Mouse (Mus musculus) cortical plate, adult 2 months (tissue): ENCODE results near the gene Rasgrp2. TPM values are rescaled to one million over a fixed set of nuclear protein-coding genes. Genes with fewer than 3 reads are reported as not detected.
A peak's percentile ranks its signal among the peaks of the same experiment; 100 is the strongest.

ENCODE experiments used
- H3K27ac ChIP-seq: fragments of 200-500 bp; 2 replicates; pipeline ENCODE4 v1.5.1; 2012; ENCODE audit warnings: low read length, control low read depth, inconsistent platforms; ENCODE audit not compliant: insufficient read depth
- H3K4me1 ChIP-seq: fragments of 200-500 bp; 2 replicates; pipeline ENCODE4 v1.6.1; 2011; ENCODE audit warnings: low read length; ENCODE audit not compliant: control insufficient read depth, insufficient read depth
- H3K4me3 ChIP-seq: fragments of 200-500 bp; 2 replicates; pipeline ENCODE4 v1.5.1; 2011; ENCODE audit warnings: mild to moderate bottlenecking, low read length, control low read depth; ENCODE audit not compliant: insufficient read depth
- CTCF ChIP-seq: fragments of 200-500 bp; IDR thresholded peaks from 2 replicates; pipeline ENCODE4 v1.5.1; 2011; ENCODE audit warnings: mild to moderate bottlenecking, control low read depth, low read length; ENCODE audit not compliant: insufficient read depth; ENCODE audit errors: extremely low read depth
- POLR2A ChIP-seq: fragments of 200-500 bp; IDR thresholded peaks from 2 replicates; pipeline ENCODE4 v1.6.1; 2011; ENCODE audit warnings: mild to moderate bottlenecking, low read length, control low read depth; ENCODE audit not compliant: insufficient read depth; ENCODE audit errors: extremely low read depth
- polyA plus RNA-seq: library from polyadenylated mRNA; depleted of rRNA; stranded (reverse); fragments of >200 nt; gene quantifications from 2 replicates; pipeline ENCODE4 v1.2.3, GENCODE M21; 2012

Gene Rasgrp2
- polyA plus RNA-seq, 1 experiment: 78.6 TPM

DNA sequence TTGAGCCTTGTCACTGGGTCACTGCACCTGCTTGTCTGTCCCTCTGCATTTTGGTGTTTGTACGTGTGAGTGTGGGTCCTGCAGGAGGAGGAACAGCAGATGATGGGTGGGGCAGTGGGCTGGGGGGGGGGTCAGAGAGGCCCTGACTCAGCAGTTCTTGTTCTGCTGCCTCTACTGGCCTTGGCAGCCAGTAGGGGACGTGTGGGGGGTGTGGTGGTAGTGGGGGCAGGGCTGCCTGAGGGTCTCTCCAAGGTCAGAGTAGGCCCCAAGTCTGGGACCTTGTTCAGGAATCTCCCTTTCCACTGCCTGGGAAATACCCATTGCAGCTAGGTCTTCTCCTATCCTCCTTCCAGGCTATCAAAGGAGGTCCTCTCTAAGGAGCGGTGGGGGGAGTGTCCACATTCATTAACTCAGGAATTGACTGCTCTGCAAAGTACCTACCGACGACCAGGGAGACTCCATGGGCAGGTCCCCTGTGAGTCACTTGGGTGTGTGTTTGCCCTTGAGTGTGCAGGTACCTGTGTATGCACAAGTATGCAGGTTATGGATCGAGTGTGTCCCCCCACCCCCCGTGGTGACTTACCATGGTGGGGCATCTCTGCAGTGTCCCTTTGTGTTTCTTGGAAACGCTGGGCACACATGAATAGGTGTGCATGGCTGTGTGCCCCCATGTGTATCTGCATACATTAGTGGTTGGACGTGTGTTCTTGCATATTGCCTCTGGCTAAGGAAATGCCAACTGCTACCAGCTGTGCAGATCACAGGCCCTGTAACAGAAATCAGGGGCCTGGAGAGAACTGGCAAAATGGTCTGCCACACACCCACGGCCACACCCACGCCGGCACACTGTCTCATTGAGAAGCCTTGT lies 18.0 kb downstream of the Rasgrp2 start:
- TF ChIP-seq POLR2A: no peak
- TF ChIP-seq CTCF: no peak
- Histone ChIP-seq H3K4me3 (no peak overlapping the region), H3K27ac (no peak overlapping the region), H3K4me1 (peaks cover 13% of the 10 kb centered on the region)

DNA sequence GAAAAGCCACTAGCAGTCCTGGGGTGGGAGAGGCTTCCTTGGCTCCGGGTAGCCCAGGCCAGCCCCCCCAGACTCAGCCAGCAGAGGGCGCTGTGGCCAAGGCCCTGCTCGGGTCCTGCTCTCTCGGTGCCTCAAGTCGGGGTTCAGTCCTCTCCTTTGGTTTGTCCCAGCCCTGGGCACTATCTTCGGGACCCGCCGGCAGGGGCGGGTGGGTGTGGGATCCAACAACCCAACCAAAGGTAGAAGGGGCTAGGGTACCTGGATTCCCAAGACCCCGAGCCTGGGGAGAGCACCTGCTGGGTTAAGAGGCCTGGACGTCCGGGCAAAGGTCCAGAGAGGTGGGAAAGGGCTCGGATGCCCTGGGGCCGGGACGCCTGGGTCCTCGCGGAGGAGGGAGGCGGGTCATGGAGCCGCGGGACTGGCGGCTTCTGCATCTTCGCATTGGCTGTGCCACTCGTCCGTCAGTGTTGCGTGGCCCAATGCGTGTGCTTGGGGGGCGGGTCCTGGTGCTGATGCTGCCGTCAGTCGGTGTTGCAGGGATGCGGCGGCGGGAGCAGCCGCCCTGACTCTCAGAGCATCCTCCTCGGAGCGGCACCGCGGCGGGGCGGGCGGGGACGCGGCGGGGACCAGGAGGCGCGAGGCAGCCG lies 19.2 kb downstream of the Rasgrp2 start, which contains the start of gene Nrxn2:
Nrxn2 (plus strand) TSS at position 499 of the 647 bp plus-strand sequence.
- peaks cover 19% of the 10 kb centered on the region for H3K4me1 ChIP-seq
- peak within 1 kb of the TSS; percentile 49; the same call in 1 of the 2 replicates for H3K27ac ChIP-seq
- TF ChIP-seq POLR2A (peak; percentile 93), CTCF (peak; percentile 55)
- peak within 1 kb of the TSS; percentile 87 for H3K4me3 ChIP-seq

DNA sequence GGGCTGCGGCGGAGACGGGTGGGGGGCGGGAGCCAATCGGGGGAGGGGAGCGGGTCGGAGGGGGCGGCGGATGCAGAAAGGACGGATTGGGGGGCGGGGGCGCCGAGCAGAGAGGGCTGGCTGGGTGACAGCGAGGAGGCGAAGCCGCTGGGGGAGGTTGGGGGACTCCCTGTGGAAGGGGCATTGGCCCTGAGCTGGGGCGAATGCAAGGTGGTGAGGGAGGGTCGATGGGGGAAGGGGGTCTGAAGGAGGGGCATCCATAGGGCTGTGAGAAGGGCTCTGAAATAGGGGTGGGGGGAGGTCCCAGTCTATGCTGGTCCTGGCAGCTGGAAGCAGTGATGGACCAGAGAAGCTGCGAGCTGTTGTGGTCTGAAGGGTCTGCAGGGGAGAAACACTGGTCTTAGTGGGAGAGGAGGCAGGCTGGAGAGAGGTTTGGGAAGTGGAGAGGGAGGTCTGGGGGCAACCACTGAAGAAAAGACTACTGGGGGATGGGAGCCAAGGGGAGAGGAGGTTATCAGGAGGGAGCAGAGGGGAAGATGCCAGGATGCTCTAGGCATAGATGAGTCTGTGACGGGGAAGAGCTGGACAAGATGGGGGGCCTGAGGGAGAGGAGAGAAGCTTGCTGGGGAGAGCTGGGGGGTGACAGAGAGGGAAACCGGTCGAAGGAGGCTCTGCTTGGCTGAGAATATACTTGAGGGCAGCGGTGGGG lies 20.0 kb downstream of the Rasgrp2 start:
- H3K27ac ChIP-seq: no peak overlapping the region
- TF ChIP-seq CTCF (no peak), POLR2A (no peak)
- H3K4me3 ChIP-seq: peak overlapping the region; percentile 87
- H3K4me1 ChIP-seq: peaks cover 23% of the 10 kb centered on the region

DNA sequence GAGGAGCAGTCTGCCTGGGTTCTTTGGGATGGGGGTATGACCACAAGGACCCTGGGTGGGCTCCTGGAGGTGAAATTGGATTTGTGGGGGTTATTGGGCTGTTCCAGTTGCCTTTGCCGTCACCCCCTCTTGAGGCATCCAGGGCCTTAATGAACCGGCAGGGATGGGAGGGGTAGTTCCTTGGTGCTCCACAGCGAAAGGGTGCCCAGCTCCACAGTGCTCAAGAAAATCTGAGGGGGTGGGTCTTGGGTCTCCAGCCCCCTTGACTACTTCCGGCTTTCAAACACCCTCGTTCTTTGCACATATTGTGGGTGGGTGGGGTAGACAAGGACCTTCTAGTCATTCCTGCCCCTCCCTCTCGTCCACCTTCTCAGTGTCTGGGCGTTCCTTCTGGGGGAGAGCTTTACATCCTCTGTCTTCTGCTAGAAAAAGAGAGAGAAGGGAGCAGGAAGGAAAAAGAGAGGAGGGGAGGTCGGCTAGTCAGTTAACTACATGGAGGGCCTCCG lies 20.7 kb downstream of the Rasgrp2 start:
- no peak for TF ChIP-seq POLR2A
- TF ChIP-seq CTCF: no peak
- Histone ChIP-seq H3K4me1 (peaks cover 26% of the 10 kb centered on the region), H3K4me3 (peak overlapping the region; percentile 87), H3K27ac (no peak overlapping the region)

DNA sequence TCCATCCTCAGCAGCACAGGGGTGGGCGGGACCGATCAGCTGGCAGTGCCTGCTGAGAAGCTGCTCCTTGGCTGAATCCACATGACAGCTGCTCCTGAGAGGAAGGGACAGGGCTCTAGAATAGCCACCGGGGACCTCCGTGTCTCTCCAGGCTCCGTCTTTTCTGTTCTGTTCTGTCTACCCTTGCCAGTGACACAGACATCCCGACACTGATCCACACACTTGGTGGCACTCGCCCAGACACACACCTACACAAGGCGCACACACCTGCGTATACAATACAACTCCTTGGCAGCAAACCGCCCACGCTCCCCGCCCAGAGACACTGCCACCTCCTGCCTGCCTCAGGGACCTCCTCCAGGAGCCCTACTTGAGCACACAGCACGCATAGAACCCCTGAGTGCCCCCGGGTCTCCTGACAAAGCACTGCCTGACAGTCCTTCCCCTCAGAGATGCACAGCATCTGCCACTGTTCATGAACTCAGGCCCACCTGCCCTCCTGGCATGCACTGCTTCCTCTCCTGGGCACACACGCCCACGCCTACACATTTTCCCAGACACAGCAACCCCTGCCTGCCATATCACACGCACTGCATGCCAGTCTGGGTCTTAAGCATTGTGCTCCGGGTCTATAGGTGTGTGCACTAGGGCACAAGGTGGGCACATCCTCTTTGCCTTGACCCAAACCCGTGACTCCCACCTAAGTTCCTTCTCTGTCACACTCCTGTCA lies 21.5 kb downstream of the Rasgrp2 start:
- Histone ChIP-seq H3K4me3 (peak overlapping the region; percentile 87), H3K27ac (no peak overlapping the region), H3K4me1 (peaks cover 26% of the 10 kb centered on the region)
- TF ChIP-seq CTCF (no peak), POLR2A (no peak)

GRCm38 (mm10) chr19:6421211-6421590 lies 22.1 kb downstream of the Rasgrp2 start:
- no peak overlapping the region for H3K27ac ChIP-seq
- no peak for TF ChIP-seq CTCF
- peaks cover 24% of the 10 kb centered on the region for H3K4me1 ChIP-seq
- H3K4me3 ChIP-seq: peak overlapping the region; percentile 87

- TF ChIP-seq POLR2A: no peak
- no peak for TF ChIP-seq CTCF
- Histone ChIP-seq H3K4me1 (peaks cover 20% of the 10 kb centered on the region), H3K27ac (no peak overlapping the region), H3K4me3 (no peak overlapping the region)
These were observed 22.9 kb downstream of the Rasgrp2 start for GRCm38 (mm10) chr19:6422014-6422413.

DNA sequence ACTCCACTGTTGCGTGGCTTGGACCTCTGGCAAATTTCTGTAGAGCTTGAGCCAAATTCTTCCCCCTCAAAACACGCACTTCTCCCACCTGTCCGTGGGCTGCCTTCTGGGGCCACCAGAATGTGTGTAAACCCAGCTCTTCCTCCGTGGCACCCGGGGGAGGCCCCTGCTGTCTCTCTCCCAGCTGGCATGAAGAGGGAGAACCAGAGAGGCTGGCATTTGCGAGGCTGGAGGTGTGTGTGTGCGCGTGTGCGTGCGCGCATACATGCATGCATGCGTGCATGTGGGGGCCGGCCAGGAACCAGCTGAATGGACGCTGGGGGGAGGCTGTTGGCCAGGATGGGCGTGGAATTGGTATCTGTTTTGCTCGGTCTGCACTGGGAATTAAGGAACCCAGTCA lies 24.1 kb downstream of the Rasgrp2 start:
- Histone ChIP-seq H3K27ac (no peak overlapping the region), H3K4me3 (no peak overlapping the region), H3K4me1 (peaks cover 22% of the 10 kb centered on the region)
- TF ChIP-seq POLR2A (no peak), CTCF (no peak)

- TF ChIP-seq CTCF: no peak
- TF ChIP-seq POLR2A: no peak
- Histone ChIP-seq H3K4me1 (peaks cover 22% of the 10 kb centered on the region), H3K27ac (no peak overlapping the region), H3K4me3 (no peak overlapping the region)
These were observed 25.2 kb downstream of the Rasgrp2 start for GRCm38 (mm10) chr19:6424137-6424881.
